Mouse (Mus musculus) adrenal gland, postnatal 10 days (tissue): ENCODE measurements around the gene Slc11a1. TPM values are rescaled to one million over a fixed set of nuclear protein-coding genes. Genes with fewer than 3 reads are reported as not detected.
"Not testable (repeated sequence)": the region's sequence is repeated elsewhere in the genome, so short reads cannot be mapped to it uniquely, and the experiment has no call there.

ENCODE experiments used
- DNase-seq: peaks from one replicate; pipeline ENCODE4 v3.0.0; 2021; ENCODE audit warnings: mixed read lengths
- long read RNA-seq, 2 experiments: library from polyadenylated mRNA; stranded (forward); transcript quantifications; one replicate each; pipeline ENCODE4 v2.0.0; 2021
- total RNA-seq, 2 experiments: library from RNA; stranded (reverse); gene quantifications; 2 replicates each; pipeline ENCODE4 v1.2.3; 2021

Gene Slc11a1
- total RNA-seq = 1 to 10 TPM; 8.2 to 8.9 TPM
- long read RNA-seq, experiment 1, partial matches to known transcripts = 6 of 11 reads
- long read RNA-seq, experiment 1, other reads (novel, unspliced or antisense) = 1 of 11 reads
- long read RNA-seq, experiment 2, partial matches to known transcripts = 3 of 6 reads
- long read RNA-seq, experiment 2, other reads (novel, unspliced or antisense) = 3 of 6 reads

DNA sequence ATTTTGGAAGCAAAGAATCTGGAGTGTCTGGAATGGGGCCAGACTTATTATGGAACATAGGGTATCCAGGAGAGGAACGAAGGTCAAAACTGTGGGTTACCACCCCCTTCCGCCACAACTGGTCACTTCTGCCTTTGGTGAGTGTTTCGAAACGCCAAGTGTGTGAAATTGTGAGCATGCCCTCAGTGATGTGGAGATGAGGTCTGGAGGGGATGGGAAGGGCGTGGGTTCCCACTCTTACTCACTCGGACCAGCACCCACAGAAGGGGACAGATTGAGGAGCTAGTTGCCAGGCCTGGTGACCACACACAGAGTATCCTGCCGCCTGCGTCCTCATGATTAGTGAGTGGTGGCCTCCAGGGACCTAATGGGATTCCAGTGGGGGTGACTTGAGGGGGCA is at the start of gene Slc11a1:
TSS of gene Slc11a1 (plus strand) at position 216 of the 400 bp plus-strand sequence.
- no peak for DNase-seq

DNA sequence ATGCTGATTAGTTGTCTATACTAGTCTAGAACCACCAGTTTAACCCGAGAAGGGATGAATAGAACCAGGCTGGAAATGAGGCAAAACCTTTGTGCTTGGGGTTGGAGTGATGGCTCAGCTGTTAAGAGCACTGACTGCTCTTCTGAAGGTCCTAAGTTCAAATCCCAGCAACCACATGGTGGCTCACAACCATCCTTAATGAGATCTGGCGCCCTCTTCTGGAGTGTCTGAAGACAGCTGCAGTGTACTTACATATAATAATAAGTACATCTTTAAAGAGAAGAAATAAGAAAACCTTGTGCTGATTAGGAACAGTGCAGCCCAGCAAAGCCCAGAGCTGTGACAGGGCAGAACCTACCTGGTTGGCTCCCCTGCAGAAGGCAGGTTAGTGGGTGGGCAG is 48.1 kb upstream of the Slc11a1 start:
- DNase-seq = not testable (repeated sequence)

DNA sequence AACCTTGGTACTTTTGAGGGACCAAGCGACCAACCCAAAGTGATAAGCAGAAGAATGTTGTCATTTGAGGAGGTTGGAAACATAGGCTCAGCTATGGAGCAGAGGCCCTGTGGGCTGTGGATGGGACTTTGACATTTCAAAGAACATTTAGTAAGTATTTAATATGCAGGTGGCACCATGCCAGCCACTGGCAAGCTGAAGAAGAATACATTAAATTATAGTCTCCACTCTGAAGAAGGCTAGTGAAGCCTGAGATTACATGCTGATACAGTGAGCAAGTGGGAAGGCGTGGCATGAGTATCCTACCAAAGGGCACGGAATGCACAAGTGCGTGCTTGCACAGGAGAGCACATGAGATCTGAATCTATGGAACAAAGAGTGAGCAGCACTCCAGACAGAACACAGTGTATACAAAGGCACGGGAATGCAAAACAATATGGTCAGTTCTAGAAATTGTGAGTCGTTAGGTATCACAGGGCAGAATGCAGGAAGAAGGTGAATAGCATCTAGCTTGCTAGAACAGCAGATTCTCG is 45.0 kb upstream of the Slc11a1 start:
- DNase-seq = no peak

- DNase-seq = peak; percentile 48
Observed at GRCm38 (mm10) chr1:74331046-74331681, 43.8 kb upstream of the Slc11a1 start.

- peak; percentile 98 for DNase-seq
Observed at GRCm38 (mm10) chr1:74332241-74332763, 42.7 kb upstream of the Slc11a1 start.

- no peak for DNase-seq
Observed at GRCm38 (mm10) chr1:74332930-74333329, 42.1 kb upstream of the Slc11a1 start.

- no peak for DNase-seq
Observed at GRCm38 (mm10) chr1:74334607-74335006, 40.4 kb upstream of the Slc11a1 start.

DNA sequence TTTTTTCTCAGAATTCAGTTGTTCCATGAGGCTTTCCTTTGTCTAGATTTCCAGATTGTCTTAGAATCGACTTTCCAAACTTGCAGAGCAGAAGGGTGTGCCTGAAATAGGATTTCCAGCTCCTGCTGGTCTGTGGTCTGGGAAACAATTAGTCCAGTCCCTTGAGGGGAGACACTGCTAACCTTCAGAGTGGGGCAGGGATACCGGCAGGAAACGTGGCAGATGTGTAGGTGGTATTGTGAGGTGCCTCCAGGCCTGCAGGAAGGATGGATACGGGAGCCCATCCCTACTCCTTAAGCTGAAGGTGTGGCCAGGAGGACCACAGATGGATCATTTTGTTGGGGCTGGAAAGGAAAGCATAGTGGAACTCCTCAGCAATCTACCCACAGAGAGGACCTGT is 40.0 kb upstream of the Slc11a1 start:
- DNase-seq = no peak

DNA sequence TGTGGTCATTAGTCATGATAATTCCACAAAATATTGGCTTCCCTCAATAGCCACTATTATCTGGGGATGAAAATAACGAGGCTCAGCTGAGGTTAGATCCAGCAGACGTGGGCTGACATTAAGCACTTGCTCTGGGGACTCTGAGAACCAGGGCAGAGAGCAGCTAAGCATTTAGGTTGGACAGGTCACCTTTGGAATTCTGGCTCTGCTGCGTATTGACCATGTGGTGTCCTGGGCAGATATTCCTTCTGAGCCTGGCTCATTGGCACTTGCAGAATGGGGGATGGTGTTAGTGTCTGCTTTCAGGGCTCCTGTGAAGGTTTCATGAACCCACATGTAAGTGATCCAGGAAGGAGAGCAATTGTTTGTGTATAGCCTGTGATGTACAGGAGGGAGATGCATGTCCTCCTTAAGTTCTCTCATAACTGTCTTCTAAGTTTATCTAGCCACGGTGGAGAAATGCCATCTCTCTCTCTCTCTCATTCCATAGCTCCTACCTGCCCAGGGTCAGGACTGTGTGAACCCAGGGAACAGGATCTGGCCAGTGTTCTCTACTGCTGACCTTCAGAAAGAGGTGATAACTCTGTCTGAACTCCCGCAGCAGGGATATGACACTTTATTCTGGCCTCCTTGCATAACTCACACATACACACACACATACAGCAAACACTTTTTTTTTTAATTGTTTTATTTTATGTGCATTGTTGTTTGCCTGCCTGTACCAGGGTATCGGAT is 39.4 kb upstream of the Slc11a1 start:
- peak; percentile 41 for DNase-seq

GRCm38 (mm10) chr1:74337241-74337771 is 37.7 kb upstream of the Slc11a1 start:
- DNase-seq = peak; percentile 40

DNA sequence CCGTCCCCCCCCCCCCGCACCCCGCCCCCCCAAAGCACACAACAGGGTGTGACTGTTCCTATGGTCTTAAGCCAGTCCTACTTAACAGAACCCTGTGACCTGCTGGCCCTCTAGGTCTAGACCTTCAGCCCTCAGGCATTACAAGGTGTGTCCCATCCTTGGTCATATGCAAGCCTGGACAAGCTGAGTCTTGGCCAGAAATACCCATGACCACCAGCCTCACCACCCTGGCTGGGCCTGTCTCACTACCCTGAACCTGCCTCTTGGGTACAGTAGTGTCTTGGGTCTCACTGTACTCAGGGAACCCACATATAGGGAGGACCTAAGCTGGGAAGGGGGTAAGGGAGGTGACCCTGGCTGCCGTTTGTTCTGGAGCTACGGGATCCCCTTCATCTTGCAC is 37.0 kb upstream of the Slc11a1 start:
- DNase-seq = no peak

- no peak for DNase-seq
Observed at GRCm38 (mm10) chr1:74338626-74339025, 36.4 kb upstream of the Slc11a1 start.

DNA sequence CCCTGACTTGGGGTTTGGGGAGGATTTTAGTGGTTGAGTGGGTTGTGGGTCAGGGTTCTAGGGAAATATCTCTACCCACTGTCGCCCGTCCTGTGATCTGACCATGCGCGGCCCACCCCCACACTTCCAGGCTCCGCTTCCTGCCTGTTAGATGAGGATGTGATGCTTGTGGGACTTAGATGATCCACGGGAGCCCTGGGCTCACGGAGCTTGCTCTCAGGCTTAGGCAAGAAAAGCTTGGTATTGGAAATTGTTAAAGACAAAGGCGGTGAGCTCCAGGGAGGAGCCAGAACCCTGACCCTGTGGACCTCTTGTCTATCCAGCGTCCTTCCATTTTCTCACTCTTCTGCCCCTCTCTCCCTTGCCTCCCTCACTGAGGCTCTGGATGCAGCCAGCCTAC is 35.1 kb upstream of the Slc11a1 start:
- no peak for DNase-seq

- peak; percentile 90 for DNase-seq
Observed at GRCm38 (mm10) chr1:74340361-74340764, 34.6 kb upstream of the Slc11a1 start.

DNA sequence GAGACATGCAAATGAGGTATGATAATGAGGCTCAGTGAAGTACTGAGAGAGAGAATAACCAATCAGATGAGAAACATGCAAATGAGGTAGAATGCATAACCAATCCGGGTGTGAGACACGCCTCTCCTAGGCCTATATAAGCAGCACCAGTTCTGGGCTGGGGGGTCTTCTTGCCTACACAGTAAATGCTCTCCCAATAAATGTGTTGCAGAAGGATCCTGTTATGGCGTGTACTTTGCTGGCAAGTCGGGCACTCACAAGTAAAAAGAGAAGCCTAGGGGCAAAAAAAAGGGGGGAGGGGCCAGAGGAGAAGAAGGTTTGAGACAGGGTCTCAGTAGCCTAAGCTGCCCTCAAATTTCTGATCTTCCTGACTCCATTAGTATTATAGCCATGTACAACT is 34.0 kb upstream of the Slc11a1 start:
- DNase-seq = not testable (repeated sequence)

- DNase-seq = no peak
Observed at GRCm38 (mm10) chr1:74341898-74342297, 33.1 kb upstream of the Slc11a1 start.

DNA sequence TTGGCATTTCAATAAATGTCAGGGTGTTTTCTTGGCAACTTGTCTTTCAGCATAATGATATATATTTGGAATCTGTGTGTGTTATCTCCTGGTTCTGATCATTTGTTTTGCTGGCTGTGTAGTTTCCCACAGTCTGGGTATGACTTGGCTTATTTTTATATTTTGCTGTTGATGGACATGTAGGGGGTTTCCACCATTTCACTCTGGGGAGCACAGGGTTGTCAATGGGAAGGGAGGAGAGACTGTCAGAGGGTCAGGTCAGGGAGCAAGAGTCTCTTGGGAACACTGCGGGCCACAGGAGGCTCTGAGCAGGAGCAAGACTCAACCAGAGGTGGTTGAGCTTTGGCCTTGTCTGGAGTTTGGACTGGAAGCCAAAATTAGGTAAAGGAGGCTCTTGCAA is 32.7 kb upstream of the Slc11a1 start:
- no peak for DNase-seq

GRCm38 (mm10) chr1:74343161-74343560 is 31.8 kb upstream of the Slc11a1 start:
- DNase-seq = no peak

GRCm38 (mm10) chr1:74344163-74344916 is 30.7 kb upstream of the Slc11a1 start:
- DNase-seq = no peak

GRCm38 (mm10) chr1:74351185-74351769 is 23.7 kb upstream of the Slc11a1 start:
- DNase-seq = no peak

DNA sequence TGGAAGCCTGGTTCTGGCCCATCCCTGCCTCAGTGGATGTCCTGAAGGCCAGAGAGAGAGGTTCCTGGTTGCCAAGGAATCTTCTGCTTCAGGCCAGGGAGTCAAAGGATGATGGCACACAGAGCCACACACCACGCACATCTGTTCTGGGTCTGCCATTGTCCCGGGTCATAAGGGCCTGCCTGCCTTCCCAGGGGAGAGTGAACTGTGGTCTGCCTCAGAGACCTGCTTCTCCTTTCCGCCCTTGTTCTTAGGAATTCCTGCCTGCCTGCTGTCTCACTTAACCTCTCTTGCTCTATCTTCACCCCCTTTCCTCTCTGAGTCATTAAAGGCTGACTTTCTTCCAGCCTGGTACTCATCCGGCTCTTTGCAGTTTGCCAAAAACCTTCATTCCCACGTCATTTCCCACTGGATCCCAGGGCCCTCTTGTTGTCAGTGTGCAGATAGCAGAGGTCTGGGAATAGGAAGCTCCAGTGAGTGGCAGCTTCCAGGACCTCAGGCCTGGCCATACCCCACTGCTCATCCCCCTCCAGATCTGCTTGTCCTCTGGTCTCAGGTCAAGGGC is 22.4 kb upstream of the Slc11a1 start:
- DNase-seq = no peak
